Mouse (Mus musculus) heart, adult 2 months (tissue): ENCODE measurements at regions not wholly inside any gene's neighbourhood (a gene's known extent, or its start where the extent isn't known, plus 50 kb on each side); places are given as distances from the start of the nearest gene placed in this dataset.

Experiments used
- CTCF ChIP-seq: fragments of 200-600 bp; IDR thresholded peaks from 2 replicates; pipeline ENCODE4 v1.8.1; 2022; ENCODE audit warnings: antibody characterized with exemption, mild to moderate bottlenecking, moderate library complexity
- EP300 ChIP-seq: fragments of 200-500 bp; IDR thresholded peaks from 2 replicates; pipeline ENCODE4 v1.6.1; 2011; ENCODE audit warnings: low read depth, low read length, control low read depth; ENCODE audit not compliant: insufficient read depth
- POLR2A ChIP-seq: fragments of 200-500 bp; IDR thresholded peaks from 2 replicates; pipeline ENCODE4 v1.6.1; 2011; ENCODE audit warnings: mild to moderate bottlenecking, low read depth, low read length, control low read depth; ENCODE audit not compliant: insufficient read depth

DNA sequence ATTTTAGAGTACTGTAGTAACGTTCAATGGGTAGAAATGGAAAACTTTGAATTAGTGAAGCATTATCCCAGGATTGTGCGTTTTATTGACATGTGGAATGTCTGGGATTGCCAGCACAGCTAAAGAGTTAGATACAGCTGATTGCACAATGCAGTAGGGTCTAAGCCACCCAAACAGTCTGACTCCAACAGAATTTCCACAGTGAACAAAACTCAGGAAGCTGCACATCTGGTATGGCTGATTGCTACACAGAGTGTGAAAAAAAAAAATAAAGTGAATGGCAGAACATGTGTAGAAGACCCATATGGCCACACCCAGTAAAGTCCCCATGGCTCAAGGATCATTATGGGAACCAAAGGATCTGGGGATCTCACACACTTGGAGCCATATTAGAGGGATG is 596.0 kb upstream of the Igfbp3 start:
- TF ChIP-seq CTCF (no peak), POLR2A (no peak), EP300 (no peak)
